Mouse (Mus musculus) adipocyte (in vitro differentiated cells): ENCODE measurements at regions not wholly inside any gene's neighbourhood (a gene's known extent, or its start where the extent isn't known, plus 50 kb on each side); places are given as distances from the start of the nearest gene placed in this dataset.
"Not testable (repeated sequence)": the region's sequence is repeated elsewhere in the genome, so short reads cannot be mapped to it uniquely, and the experiment has no call there.

Experiments used
- DNase-seq: peaks from one replicate; pipeline ENCODE4 v3.0.0-alpha.2; 2016; ENCODE audit warnings: low spot score

- no peak for DNase-seq
Measured at GRCm38 (mm10) chr15:3909471-3909870, 69.9 kb downstream of the Fbxo4 start.

GRCm38 (mm10) chr15:3908721-3909120 lies 70.7 kb downstream of the Fbxo4 start:
- DNase-seq, result peak; percentile 80

- no peak for DNase-seq
Measured at GRCm38 (mm10) chr15:3905548-3905947, 73.8 kb downstream of the Fbxo4 start.

- DNase-seq, result peak; percentile 53
Measured at GRCm38 (mm10) chr15:3878429-3878828, 100.9 kb downstream of the Fbxo4 start.

GRCm38 (mm10) chr15:3877506-3877905 lies 101.9 kb downstream of the Fbxo4 start:
- DNase-seq, result peak; percentile 54

- DNase-seq, result peak; percentile 93
Measured at GRCm38 (mm10) chr15:3875210-3875861, 104.0 kb downstream of the Fbxo4 start.

GRCm38 (mm10) chr15:3831802-3832201 lies 147.6 kb downstream of the Fbxo4 start:
- peak; percentile 43 for DNase-seq

- peak; percentile 10 for DNase-seq
Measured at GRCm38 (mm10) chr15:3805430-3805829, 173.9 kb downstream of the Fbxo4 start.

GRCm38 (mm10) chr15:3775865-3776264 lies 192.6 kb upstream of the Ghr start:
- DNase-seq, result peak; percentile 52

GRCm38 (mm10) chr15:3772228-3772789 lies 189.0 kb upstream of the Ghr start:
- no peak for DNase-seq

- DNase-seq, result no peak
Measured at GRCm38 (mm10) chr15:3770312-3770711, 187.0 kb upstream of the Ghr start.

- DNase-seq, result no peak
Measured at GRCm38 (mm10) chr15:3764726-3765125, 181.4 kb upstream of the Ghr start.

- DNase-seq, result no peak
Measured at GRCm38 (mm10) chr15:3760396-3760795, 177.1 kb upstream of the Ghr start.

GRCm38 (mm10) chr15:3755636-3756035 lies 172.3 kb upstream of the Ghr start:
- no peak for DNase-seq

- not testable (repeated sequence) for DNase-seq
Measured at GRCm38 (mm10) chr15:3748072-3748471, 164.8 kb upstream of the Ghr start.

- DNase-seq, result peak; percentile 39
Measured at GRCm38 (mm10) chr15:3743168-3743814, 160.0 kb upstream of the Ghr start.

GRCm38 (mm10) chr15:3742191-3742590 lies 158.9 kb upstream of the Ghr start:
- DNase-seq, result no peak

- peak; percentile 85 for DNase-seq
Measured at GRCm38 (mm10) chr15:3725214-3725613, 141.9 kb upstream of the Ghr start.

- peak; percentile 85 for DNase-seq
Measured at GRCm38 (mm10) chr15:3720668-3721340, 137.5 kb upstream of the Ghr start.

- DNase-seq, result no peak
Measured at GRCm38 (mm10) chr15:3711764-3712163, 128.5 kb upstream of the Ghr start.

GRCm38 (mm10) chr15:3707089-3708078 lies 124.1 kb upstream of the Ghr start:
- peak; percentile 91 for DNase-seq
